Mouse (Mus musculus) midbrain, embryonic 11.5 days (tissue): Measurements from ENCODE around the gene Sptan1. TPM values are rescaled to one million over a fixed set of nuclear protein-coding genes. Genes with fewer than 3 reads are reported as not detected.

ENCODE experiments used
- ATAC-seq: fragments of 200-750 bp; cut with Nextera tagmentation; 2 replicates; pipeline ENCODE4 v1.8.0; 2017; ENCODE audit warnings: moderate TSS enrichment, moderate library complexity; ENCODE audit not compliant: low FRiP score
- DNase-seq: peaks from one replicate; pipeline ENCODE4 v3.0.0; 2015; ENCODE audit warnings: low spot score; ENCODE audit errors: missing footprints
- H3K27ac ChIP-seq: fragments of 300-500 bp; sonication (generic); 2 replicates; pipeline ENCODE4 v1.5.1; 2014; ENCODE audit warnings: low read depth, low read length
- H3K27me3 ChIP-seq: fragments of 300-500 bp; sonication (generic); 2 replicates; pipeline ENCODE4 v1.6.1; 2014; ENCODE audit warnings: mild to moderate bottlenecking, low read length, moderate library complexity, mixed read lengths; ENCODE audit not compliant: control insufficient read depth, insufficient read depth
- H3K36me3 ChIP-seq: fragments of 300-500 bp; sonication (generic); 2 replicates; pipeline ENCODE4 v1.6.1; 2014; ENCODE audit warnings: mild to moderate bottlenecking, low read length, moderate library complexity, mixed read lengths; ENCODE audit not compliant: control insufficient read depth, insufficient read depth
- H3K4me1 ChIP-seq: fragments of 300-500 bp; sonication (generic); 2 replicates; pipeline ENCODE4 v1.6.1; 2014; ENCODE audit warnings: low read length; ENCODE audit not compliant: control insufficient read depth, insufficient read depth
- H3K4me2 ChIP-seq: fragments of 300-500 bp; sonication (generic); 2 replicates; pipeline ENCODE4 v1.6.1; 2014; ENCODE audit warnings: mild to moderate bottlenecking, moderate library complexity
- H3K4me3 ChIP-seq: fragments of 300-500 bp; sonication (generic); 2 replicates; pipeline ENCODE4 v1.5.1; 2014; ENCODE audit warnings: low read depth, low read length
- H3K9ac ChIP-seq: fragments of 300-500 bp; sonication (generic); 2 replicates; pipeline ENCODE4 v1.6.1; 2014; ENCODE audit warnings: low read length
- H3K9me3 ChIP-seq: fragments of 300-500 bp; sonication (generic); 2 replicates; pipeline ENCODE4 v1.6.1; 2016; ENCODE audit warnings: low read length; ENCODE audit not compliant: control insufficient read depth
- WGBS: fragments of 180-500 bp; shearing (Covaris S2); extraction: QIAGEN DNeasy Blood & Tissue Kit; methylation state at CpG from one replicate; pipeline ENCODE4 v1.1.7; 2014; 5-methylcytosine and 5-hydroxymethylcytosine counted together
- polyA plus RNA-seq: library from polyadenylated mRNA; unstranded; fragments of >200 nt; fragmentation: Nextera tagmentation; extraction: Ambion mirVana; gene quantifications from 2 replicates; pipeline ENCODE4 v1.2.1, GENCODE M21; 2014

Sptan1 gene
- polyA plus RNA-seq = 136 and 144 TPM in 2 replicates

GRCm38 (mm10) chr2:29965250-29965843, at the start of gene Sptan1:
Gene Sptan1, plus strand, starts transcription at chr2:29965560.
- WGBS = under 1% methylated on average over 64 of the region's 82 CpGs
- ATAC-seq (peak; percentile 99), DNase-seq (peak; percentile 100)
- peak within 1 kb of the TSS; percentile 40 for H3K4me2 ChIP-seq
- H3K4me3 ChIP-seq = peak within 1 kb of the TSS; percentile 92
- no peaks in the 10 kb centered on the region for H3K27me3 ChIP-seq
- peak within 1 kb of the TSS; percentile 91 for H3K9ac ChIP-seq
- peak within 1 kb of the TSS; percentile 68 for H3K27ac ChIP-seq
- no peaks in the 10 kb centered on the region for H3K36me3 ChIP-seq
- H3K4me1 ChIP-seq = peaks cover 11% of the 10 kb centered on the region
- no peaks in the 10 kb centered on the region for H3K9me3 ChIP-seq

GRCm38 (mm10) chr2:29917621-29918020, 47.7 kb upstream of the Sptan1 start:
- no peaks in the 10 kb centered on the region for H3K4me1 ChIP-seq
- no peak for DNase-seq
- H3K4me3 ChIP-seq = no peak overlapping the region
- H3K4me2 ChIP-seq = no peak overlapping the region
- peaks cover 45% of the 10 kb centered on the region for H3K36me3 ChIP-seq
- H3K27ac ChIP-seq = no peak overlapping the region
- ATAC-seq = no peak
- H3K9me3 ChIP-seq = no peaks in the 10 kb centered on the region
- no peak overlapping the region for H3K9ac ChIP-seq
- 95% methylated on average over 11 of the region's 11 CpGs for WGBS
- H3K27me3 ChIP-seq = no peaks in the 10 kb centered on the region

- DNase-seq (no peak), ATAC-seq (no peak)
- Histone ChIP-seq H3K27me3 (no peaks in the 10 kb centered on the region), H3K4me2 (no peak overlapping the region), H3K4me1 (no peaks in the 10 kb centered on the region), H3K4me3 (no peak overlapping the region), H3K9ac (no peak overlapping the region), H3K9me3 (no peaks in the 10 kb centered on the region), H3K27ac (no peak overlapping the region), H3K36me3 (peaks cover 45% of the 10 kb centered on the region)
- WGBS = 85% methylated on average over 11 of the region's 11 CpGs
Observed at GRCm38 (mm10) chr2:29922011-29922410, 43.3 kb upstream of the Sptan1 start.

- H3K36me3 ChIP-seq = peaks cover 36% of the 10 kb centered on the region
- H3K27ac ChIP-seq = no peak overlapping the region
- no peak for ATAC-seq
- H3K27me3 ChIP-seq = no peaks in the 10 kb centered on the region
- 95% methylated on average over 5 of the region's 5 CpGs for WGBS
- H3K9ac ChIP-seq = no peak overlapping the region
- H3K4me1 ChIP-seq = no peaks in the 10 kb centered on the region
- no peak overlapping the region for H3K4me3 ChIP-seq
- no peak for DNase-seq
- no peak overlapping the region for H3K4me2 ChIP-seq
- H3K9me3 ChIP-seq = no peaks in the 10 kb centered on the region
Observed at GRCm38 (mm10) chr2:29926542-29926941, 38.8 kb upstream of the Sptan1 start.

GRCm38 (mm10) chr2:29930506-29930905, 34.9 kb upstream of the Sptan1 start:
- Histone ChIP-seq H3K36me3 (peaks cover 11% of the 10 kb centered on the region; the same call in 1 of the 2 replicates), H3K27me3 (no peaks in the 10 kb centered on the region), H3K4me3 (no peak overlapping the region), H3K9ac (no peak overlapping the region), H3K9me3 (no peaks in the 10 kb centered on the region), H3K4me1 (no peaks in the 10 kb centered on the region), H3K27ac (no peak overlapping the region), H3K4me2 (no peak overlapping the region)
- ATAC-seq (no peak), DNase-seq (no peak)
- 92% methylated on average over 10 of the region's 10 CpGs for WGBS

- ATAC-seq (no peak), DNase-seq (no peak)
- H3K27ac ChIP-seq = no peak overlapping the region
- H3K27me3 ChIP-seq = no peaks in the 10 kb centered on the region
- H3K4me2 ChIP-seq = no peak overlapping the region
- H3K36me3 ChIP-seq = peaks cover 9% of the 10 kb centered on the region; the same call in 1 of the 2 replicates
- no peaks in the 10 kb centered on the region for H3K9me3 ChIP-seq
- no peak overlapping the region for H3K9ac ChIP-seq
- 93% methylated on average over 6 of the region's 6 CpGs for WGBS
- peaks cover 4% of the 10 kb centered on the region; the same call in 1 of the 2 replicates for H3K4me1 ChIP-seq
- H3K4me3 ChIP-seq = no peak overlapping the region
Observed at GRCm38 (mm10) chr2:29931194-29931593, 34.2 kb upstream of the Sptan1 start.

- WGBS = 4% methylated on average over 44 of the region's 44 CpGs
- peak within 1 kb of the TSS; percentile 57 for H3K4me2 ChIP-seq
- no peaks in the 10 kb centered on the region for H3K9me3 ChIP-seq
- no peaks in the 10 kb centered on the region for H3K27me3 ChIP-seq
- peak within 1 kb of the TSS; percentile 68 for H3K9ac ChIP-seq
- peak within 1 kb of the TSS; percentile 45; the same call in 1 of the 2 replicates for H3K27ac ChIP-seq
- peak; percentile 100 for DNase-seq
- H3K4me1 ChIP-seq = peaks cover 4% of the 10 kb centered on the region; the same call in 1 of the 2 replicates
- ATAC-seq = peak; percentile 96
- H3K36me3 ChIP-seq = peaks cover 14% of the 10 kb centered on the region
- peak within 1 kb of the TSS; percentile 65 for H3K4me3 ChIP-seq
Observed at GRCm38 (mm10) chr2:29934906-29935599, 30.3 kb upstream of the Sptan1 start, which contains the start of gene Gle1. Gene Gle1, plus strand, starts transcription at chr2:29935426.

GRCm38 (mm10) chr2:29940073-29940472, 25.3 kb upstream of the Sptan1 start:
- ATAC-seq (no peak), DNase-seq (no peak)
- H3K4me1 ChIP-seq = peaks cover 4% of the 10 kb centered on the region; the same call in 1 of the 2 replicates
- WGBS = 90% methylated on average over 9 of the region's 9 CpGs
- H3K36me3 ChIP-seq = peaks cover 20% of the 10 kb centered on the region
- H3K27me3 ChIP-seq = no peaks in the 10 kb centered on the region
- H3K9me3 ChIP-seq = no peaks in the 10 kb centered on the region
- H3K4me2 ChIP-seq = no peak overlapping the region
- H3K9ac ChIP-seq = no peak overlapping the region
- no peak overlapping the region for H3K4me3 ChIP-seq
- no peak overlapping the region for H3K27ac ChIP-seq

- no peaks in the 10 kb centered on the region for H3K27me3 ChIP-seq
- no peaks in the 10 kb centered on the region for H3K9me3 ChIP-seq
- H3K36me3 ChIP-seq = peaks cover 23% of the 10 kb centered on the region
- 92% methylated on average over 7 of the region's 7 CpGs for WGBS
- H3K27ac ChIP-seq = no peak overlapping the region
- H3K4me3 ChIP-seq = no peak overlapping the region
- H3K4me2 ChIP-seq = no peak overlapping the region
- DNase-seq (no peak), ATAC-seq (no peak)
- peaks cover 4% of the 10 kb centered on the region; the same call in 1 of the 2 replicates for H3K4me1 ChIP-seq
- H3K9ac ChIP-seq = no peak overlapping the region
Observed at GRCm38 (mm10) chr2:29940826-29941225, 24.5 kb upstream of the Sptan1 start.
